Mouse (Mus musculus) c-Kit-positive CD71-negative TER-119-negative erythroid progenitor cells, embryonic 14.5 days (primary cell): ENCODE results near the gene 2310057M21Rik.
"Not testable (repeated sequence)": the region's sequence is repeated elsewhere in the genome, so short reads cannot be mapped to it uniquely, and the experiment has no call there.

Experiments used
- DNase-seq: peaks from one replicate; pipeline ENCODE4 v3.0.0-alpha.2; 2013; ENCODE audit warnings: low read depth

Gene 2310057M21Rik

DNA sequence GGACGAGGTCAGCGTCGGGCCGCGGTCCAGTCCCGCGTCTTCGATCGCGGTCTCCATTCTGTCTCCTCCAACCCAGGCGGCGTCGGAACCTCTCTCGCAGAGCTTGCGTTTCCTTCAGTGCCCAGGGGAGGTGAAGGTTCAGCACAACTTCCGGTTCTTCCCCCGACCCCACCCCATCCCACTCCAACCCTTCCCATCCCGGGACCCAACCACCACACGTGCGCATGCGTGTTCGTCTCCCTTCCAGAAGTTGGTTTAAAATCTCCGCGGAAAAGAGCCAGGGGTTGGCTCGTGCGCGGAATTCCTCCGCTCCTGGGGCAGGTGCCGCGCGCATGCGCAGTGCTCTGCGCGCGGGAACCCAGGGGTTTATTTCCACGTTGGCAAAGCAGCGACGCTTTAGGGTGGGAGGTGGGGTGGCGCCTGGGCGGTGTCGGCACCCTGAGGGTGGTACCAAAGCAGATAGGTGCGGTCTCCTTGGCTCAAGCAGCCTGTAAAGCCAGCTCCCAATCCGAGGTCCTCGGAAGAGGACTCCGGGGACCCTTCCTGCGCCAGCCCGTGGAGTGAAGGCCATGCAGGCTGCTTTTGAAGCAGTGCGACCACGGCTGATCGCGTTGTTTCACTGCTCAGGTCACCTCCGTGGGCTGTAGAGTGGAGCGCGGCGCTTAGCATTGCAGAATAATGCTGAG, at the start of gene 2310057M21Rik:
TSS of gene 2310057M21Rik (minus strand) at position 145 of the 686 bp plus-strand sequence.
- DNase-seq, result peak; percentile 90

DNA sequence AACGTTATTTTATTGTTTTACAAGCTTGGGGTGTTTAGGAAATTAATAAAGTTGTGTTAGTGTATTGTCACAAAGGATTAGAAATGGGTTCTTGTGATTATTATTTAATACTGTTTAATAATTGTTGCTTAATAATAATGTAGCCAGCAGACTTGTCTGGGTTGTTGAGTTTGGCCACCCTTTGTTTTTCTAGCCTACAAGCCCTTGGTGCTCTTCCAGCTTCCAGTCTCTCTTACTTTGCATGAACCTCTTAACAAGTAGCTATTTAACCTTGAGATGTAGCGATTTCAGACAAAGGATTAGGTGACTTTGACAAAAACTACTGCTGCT, 49.3 kb upstream of the 2310057M21Rik start:
- DNase-seq, result no peak

DNA sequence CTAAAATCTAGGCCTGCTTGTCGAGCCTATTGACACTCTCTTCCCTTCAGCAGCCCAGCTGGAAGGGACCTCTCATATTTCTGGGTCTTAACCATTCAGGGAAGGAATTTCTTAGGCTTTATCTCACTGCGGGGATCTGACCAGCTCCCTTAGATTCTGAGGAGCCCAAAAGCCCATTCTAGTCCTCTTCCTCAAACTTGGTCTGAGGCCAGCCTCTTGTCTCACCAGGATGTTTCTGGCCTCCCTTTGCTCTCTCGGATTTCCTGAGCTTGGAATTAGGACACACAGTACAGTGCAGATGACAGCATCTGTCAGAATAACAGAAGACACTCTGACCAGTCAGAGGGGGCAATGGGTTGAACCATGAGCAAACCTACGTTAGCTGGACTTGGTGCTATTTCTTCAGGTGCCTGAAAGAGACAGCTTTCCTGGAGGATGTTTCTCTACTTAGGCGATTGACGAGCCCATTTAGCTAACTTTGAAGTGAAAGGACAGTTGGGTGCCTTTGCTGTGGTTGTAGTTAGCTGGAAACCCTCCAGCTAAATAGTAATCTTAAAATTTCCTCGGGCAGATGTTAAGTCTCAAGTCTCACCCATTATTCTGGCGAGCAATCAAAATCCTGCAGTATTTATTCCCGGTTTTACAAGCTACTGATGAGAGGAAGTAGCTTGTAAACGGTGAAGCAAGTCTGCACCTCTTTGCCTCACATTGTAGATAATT, 48.8 kb upstream of the 2310057M21Rik start:
- DNase-seq, result no peak

DNA sequence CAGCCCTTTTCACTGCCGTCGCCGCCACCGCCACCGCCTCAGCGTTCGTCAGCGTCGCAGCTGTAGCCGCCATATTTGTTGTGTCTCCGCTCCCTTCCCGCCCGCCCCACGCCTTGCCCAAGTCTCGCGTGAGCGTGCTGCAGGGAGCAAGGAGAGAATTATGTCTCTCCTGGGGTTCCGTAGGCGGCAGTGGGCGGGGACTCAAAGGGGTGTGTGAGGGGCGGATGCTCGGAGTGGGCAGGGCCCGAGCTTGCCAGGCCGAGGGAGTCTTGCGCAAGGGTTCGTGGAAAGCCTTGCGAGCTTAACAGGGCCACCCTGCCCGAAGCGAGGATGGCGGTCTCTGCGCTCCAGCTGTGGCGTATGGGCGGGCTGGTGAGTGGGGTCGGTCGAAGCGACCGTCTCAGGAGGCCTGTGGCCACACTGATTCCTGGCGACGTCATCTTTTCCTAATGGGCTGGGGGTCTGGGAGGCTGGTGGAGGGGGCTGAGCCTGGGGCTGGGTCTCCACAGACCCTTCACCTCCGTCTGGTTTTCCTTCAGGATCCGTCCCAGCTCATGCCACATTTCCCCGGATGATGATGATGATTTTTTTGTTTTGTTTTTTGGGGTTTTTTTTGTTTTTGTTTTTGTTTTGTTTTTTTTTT, 48.0 kb upstream of the 2310057M21Rik start, which contains the start of the genes Ikzf5 and Acadsb:
TSS of gene Ikzf5 (minus strand) at position 106 of the 643 bp plus-strand sequence.
TSS of gene Acadsb (plus strand) at position 186 of the 643 bp plus-strand sequence.
- peak; percentile 97 for DNase-seq

DNA sequence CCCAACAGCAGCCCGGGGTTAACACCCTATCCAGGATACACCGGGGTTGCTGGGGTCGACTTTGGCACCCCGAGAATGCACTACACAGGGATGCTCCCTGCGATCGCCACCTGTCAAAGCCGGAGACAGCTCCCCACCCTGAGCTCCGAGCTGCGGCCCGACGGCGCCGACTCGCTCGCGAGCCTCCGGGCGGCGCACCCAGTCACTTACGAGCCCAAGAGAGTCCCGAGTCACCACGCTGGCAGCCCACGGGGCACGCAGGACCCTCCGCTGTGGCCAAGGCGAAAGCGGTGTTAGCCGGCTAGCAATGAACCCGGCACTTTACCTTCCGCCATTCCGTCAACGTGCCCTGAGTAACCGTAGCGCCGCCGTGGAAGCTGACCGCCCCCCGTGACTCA, 47.4 kb upstream of the 2310057M21Rik start:
- DNase-seq, result no peak

DNA sequence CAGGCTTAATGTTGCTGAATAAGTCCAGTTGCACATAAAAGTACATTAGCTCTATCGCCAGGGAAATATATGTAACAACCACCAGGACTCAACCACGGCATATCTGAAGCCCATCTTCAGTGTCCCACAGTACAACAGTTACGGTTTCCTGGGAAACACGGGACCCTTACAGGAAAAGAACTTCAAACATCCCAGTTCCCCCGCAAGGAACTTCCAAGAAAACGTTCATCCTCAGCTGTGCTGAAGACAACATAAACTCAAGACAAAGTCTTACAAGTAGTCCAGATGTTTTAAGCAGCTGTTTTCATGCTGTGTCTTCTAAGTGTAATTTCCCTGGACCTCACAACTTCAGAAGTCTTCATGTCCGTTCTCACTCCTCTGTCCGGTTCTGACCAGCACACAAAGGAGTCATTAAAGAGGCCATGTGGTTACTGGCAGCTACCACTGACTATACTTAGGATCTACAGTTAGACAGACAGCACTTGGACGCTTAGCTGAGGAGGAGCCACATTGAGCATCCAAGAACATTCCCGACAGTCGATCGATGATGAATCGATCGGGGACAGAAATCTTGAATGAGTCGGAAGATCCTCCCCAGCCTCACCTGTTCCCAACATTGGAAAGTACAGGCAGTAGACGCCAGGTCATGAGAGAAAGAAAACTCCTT, 46.9 kb upstream of the 2310057M21Rik start:
- DNase-seq, result peak; percentile 13

DNA sequence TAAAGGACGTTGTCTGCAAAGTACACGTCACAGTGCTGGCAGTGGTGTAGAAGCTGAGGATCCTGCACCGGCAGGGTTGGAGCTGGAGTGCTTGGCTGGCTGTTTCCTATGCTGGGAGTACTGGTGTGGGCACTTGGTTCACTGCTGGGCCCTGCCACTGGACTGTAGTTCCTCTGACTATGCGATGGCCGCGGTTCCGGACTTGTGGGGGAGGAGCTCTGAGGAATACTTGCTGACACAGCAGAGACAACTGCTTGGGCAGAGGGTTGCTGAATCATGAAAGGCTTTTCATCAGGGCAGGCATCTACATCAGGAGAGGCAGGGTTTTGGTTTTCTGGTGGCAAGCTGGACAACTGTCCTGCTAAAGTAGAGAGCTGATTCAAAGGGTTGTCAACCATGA, 29.2 kb upstream of the 2310057M21Rik start:
- DNase-seq, result not testable (repeated sequence)

DNA sequence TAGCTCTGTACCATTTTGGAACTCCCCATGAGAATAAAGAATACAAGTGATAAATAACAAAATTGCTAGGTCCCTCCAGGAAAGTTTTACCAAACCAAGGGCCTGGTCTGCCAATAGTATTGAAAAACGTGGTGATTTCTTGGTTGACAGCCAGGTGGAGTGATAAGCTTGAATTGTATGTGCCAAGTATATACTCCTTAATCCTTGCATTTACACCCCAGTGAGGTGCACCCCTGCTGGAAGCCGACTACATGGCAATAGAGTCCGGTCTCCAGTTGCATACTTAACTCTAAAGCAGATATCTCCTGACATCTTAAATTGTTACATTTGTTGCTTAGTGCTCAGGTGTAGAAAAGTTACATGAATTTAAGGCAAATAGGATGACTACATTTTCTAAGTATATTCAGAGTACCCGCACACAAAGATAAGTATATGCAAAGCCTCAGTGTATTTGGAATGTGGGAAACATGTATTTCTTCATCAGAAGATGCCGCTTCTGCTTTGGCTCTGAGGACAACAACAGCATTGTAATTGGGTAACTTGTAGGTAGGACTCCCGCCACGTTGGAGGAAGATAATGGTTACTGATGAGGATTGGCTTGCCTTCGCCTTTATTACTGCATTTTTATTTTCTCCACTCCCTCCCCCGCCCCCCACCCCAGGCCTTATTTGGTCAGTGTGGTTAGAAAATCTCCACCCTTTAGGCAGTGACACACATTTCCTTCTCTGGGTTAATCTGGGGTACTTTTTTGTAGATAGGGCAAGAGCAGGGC, 9.5 kb upstream of the 2310057M21Rik start:
- no peak for DNase-seq

DNA sequence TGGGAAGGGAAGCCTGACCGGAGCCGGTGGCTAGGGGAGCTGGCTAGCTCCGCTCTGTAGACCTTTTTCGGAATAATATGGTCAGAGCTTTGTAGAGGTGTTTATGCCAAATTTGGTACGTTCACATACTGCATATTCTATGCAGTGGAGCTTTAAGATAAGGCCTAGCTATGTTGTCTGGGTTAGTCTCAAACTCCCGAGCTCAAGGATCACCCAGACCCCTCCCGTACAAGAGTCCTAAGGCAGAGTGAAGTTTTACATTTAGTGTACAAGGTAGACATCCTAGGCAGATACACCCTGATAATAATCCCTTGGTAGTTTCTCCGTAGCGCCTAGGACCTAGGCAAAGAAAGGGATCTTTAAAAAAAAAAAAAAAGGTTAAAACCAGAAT, 8.9 kb upstream of the 2310057M21Rik start:
- DNase-seq, result no peak

DNA sequence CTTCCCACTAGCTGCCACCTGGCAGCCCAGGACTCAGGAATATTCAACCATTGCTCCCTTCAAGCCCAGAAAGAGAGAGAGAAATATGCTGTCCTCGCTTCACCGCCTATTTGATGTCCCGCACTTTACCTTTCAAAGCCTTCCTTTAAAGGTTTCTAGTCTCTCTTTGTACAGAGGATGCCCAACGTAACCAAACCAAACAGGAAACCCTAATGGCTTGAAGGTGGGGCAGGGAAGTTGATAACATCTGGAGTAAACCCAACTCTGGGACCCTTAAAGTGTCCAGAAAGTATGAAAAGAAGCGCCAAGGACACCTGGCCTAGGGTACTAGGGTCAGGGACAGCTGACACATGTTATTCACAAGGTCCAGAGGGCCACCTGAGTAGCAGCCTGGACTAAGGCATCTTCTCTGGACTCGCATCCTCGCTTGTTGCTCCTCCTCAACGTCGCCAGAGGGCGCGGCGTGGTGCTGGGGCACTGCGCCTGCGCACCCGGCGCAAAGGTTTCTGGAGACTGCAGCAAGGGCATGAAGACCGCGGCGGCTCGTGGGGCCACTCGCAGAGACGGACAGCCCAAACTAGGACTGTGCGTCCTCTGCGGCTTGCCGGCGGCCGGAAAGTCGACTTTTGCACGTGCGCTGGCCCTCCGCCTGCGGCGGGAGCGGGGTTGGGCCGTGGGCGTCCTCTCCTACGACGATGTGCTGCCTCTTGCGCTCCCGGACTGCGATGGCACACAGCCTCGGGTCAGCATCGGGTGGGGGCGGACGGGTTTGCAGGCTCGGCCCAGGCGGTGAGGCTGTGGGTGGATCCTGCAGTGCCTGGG, 8.3 kb upstream of the 2310057M21Rik start, which contains the start of gene Pstk:
TSS of gene Pstk (plus strand) at position 494 of the 822 bp plus-strand sequence.
- peak; percentile 75 for DNase-seq

DNA sequence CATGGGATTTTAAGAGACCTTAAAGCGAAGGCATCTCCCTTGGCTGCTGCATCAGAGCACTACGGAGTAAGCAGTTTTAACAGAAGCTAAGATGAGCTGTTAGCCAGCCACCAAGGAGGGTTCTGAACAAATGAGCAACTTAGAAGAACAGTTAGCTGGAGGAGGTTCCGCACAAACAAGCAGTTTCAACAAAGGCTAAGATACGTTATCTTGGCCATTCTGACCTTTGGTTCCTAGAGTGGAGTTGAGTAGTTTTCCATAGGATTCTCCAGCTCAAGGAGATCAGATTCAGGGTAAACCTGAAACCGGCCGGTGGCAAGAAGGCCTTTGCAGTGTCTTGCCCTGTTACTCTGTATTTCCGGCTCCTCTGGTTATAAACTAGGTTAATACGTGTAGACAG, 1.6 kb upstream of the 2310057M21Rik start:
- DNase-seq, result no peak

DNA sequence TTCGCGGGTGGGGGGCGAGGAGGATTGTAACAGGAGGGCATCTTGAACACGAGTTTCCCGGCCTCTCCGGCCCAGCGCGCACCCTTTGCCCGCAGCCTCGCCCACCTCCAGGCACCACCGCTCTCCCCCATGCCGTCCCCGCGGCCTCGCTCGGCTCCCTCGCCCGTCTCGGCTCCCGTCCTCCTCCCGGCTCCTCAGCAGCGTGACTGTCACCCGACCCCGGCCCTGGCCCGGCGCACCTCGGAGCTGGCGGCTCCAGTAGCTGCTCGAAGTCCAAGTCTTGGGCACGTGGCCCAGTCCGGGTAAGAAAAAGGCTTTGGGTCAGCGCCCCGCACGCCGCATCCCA, 317 bp downstream of the 2310057M21Rik start:
- no peak for DNase-seq

DNA sequence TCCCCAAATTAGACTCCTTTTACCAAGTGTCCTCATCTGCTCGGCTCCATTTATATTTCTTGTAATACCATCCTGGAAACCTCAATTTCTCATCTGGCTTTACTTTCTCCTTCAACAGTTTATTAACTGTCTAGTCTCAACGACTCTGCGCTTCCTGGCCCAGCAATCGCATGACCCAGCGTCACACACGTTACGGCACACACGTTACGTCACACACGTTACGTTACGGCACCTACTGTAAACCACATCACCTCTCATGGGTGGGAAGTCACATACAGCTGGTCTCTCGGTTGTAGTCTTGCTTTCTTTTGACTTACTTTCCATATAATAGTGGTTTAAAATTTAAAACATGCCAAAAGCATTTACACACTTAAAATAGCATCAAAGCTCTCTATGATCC, 6.5 kb downstream of the 2310057M21Rik start:
- no peak for DNase-seq

DNA sequence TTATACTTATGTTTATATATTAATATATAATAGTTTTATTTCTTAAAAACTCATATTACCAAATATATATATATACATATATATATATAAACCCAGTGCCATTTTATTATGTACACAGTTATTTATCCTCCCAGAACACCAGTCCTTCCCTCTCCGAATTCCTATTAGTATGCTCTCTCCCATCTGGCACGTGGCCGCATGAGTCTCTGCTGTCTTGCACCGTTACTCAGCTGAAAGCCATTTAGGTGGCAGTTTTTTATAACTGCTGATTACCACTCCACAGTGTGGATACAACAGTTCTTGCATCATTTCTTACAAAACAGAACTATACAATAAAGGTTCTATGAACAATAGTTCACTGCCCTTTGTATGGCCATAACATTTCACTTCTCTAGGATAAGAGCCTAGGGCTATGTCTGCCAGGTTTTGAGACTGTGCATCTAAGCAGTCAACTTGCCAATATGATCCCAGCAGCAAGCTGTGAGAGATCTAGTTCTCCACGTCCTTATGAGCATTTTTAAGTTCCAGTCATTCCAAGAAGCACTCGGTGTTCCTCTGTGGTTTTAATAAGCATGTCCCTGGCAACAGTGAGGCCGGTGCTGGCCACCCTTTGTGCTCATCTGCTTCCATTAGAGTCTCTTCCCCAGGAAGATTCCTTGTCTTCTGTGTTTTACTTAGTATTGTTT, 16.6 kb downstream of the 2310057M21Rik start:
- no peak for DNase-seq

DNA sequence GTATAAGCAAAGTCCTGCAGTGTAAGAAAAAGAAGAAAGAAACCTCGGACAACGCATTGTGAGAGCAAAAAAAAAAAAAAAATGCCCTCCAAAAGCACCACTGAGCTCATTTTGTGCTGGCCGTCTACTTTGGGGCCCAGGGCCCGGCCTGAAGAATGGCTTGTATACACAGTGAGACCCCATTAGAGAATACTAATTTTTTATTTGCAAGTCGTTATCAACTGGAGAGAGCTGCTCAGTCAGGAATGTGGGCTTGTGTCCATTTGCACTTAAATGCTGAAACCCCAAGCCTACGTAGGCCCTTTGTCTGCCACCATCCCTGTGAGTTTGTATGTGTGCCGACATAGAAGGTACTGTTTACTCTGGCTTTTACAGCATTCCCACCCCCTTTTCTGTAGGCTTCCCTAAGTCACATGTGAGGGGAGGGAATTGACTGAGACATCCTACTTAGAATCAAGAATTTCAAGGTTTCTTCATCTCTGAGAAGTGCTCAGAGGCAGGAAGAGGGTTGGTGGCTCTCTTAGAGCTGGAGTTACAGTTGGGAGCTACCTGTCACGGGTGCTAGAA, 25.0 kb downstream of the 2310057M21Rik start:
- no peak for DNase-seq

DNA sequence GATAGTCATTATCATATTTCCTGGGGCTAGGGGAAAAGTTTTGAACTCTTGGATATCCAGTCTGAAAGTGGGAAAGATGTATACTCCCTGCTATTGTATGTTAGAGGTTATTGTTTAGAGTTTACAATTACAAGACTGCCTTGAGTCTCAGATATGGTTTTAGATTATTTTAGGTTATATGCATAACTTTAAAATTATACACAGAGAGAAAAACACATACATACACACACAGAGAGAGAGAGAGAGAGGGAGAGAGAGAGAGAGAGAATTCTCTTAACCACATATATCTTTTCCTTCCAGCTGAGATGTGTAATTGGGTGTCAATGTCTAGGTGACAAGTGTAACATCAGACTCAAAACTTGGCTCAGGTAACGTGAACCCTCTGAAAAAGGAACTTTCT, 29.0 kb downstream of the 2310057M21Rik start, which contains the start of gene Fam24a:
TSS of gene Fam24a (plus strand) at position 301 of the 400 bp plus-strand sequence.
- no peak for DNase-seq

DNA sequence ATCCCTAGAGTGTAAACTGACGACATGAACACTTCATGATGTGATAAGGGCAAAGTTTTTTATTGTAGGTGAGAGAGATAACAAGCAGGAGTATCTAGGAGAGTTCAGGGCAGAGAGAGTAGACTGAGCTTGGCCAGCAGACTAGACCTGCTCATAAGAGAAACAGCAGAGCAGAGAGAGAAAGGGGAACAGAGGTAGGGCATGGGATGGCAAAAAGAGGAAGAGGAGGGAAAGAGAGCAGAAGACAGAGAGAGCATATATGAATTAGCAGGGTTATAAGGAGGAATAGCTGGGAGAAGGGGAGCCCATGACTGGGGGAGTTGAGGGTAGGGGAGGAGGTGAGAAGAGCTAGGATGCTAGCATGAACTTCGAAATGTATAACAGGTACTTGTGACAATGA, 30.9 kb downstream of the 2310057M21Rik start:
- no peak for DNase-seq

DNA sequence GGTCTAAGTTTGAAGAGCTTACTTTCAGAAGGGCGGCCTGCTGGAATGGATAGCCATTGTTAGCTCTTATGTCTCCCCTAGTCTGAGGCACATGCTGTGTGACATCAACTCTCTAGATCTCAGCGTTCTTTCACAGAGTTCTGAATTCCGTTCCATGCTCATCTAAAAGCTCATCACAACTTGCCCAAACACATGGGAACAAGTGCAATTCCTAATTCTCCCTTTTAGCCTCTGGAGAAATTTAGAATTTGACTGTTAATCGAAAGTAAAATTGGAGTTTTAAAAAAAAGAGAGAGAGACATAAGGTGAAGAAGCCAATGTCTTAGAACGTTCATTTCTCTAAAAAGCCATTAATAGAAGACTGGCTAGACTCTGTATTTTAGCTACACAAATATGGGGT, 33.1 kb downstream of the 2310057M21Rik start, which contains the start of gene Fam24b:
TSS of gene Fam24b (minus strand) at position 101 of the 400 bp plus-strand sequence.
- DNase-seq, result no peak

DNA sequence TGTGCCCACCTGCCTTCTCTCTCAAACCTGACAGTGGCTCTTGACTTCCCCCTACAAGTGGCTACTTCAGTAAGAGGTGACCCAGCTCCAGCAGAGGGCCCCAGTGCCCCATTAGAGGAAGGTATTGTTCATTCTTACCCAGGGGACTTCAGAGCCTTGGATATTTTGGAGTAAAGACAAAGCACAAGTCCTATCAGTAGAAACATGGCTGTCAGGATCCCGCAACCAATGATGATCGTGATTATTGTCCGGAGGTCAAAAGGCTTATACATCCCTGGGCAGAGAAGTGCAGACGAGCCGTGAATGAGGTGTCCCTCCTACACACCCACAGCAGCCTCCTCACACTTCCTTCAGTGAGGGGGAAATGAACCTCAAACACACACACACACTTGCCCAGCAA, 35.5 kb downstream of the 2310057M21Rik start:
- DNase-seq, result no peak

DNA sequence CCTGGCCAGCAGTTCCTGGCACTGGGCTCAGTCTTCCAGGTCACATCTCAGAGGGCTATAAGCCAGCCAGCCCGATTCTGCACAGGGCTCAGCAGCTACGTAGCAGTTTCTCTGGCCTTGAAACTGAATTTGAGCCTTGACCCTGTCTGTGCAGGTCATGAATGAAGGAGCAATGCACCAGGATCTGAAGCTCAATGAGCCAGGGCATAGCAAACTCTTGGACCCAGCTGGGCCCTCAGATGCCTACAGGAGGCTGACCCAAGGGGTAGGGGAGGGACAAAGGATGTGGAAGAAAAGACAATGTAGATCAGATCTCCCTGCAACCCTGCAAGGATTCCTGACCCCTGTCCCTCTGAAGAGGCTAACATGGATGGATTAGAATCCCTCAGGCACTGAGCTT, 40.4 kb downstream of the 2310057M21Rik start, which contains the start of gene Cuzd1:
TSS of gene Cuzd1 (minus strand) at position 101 of the 400 bp plus-strand sequence.
- DNase-seq, result no peak
